Mouse (Mus musculus) ZHBTc4 (cell line): ENCODE results near the gene Sertad2.

ENCODE experiments used
- DNase-seq: peaks from one replicate; pipeline ENCODE4 v3.0.0-alpha.2; 2011; ENCODE audit warnings: low read depth, low spot score

Gene Sertad2

DNA sequence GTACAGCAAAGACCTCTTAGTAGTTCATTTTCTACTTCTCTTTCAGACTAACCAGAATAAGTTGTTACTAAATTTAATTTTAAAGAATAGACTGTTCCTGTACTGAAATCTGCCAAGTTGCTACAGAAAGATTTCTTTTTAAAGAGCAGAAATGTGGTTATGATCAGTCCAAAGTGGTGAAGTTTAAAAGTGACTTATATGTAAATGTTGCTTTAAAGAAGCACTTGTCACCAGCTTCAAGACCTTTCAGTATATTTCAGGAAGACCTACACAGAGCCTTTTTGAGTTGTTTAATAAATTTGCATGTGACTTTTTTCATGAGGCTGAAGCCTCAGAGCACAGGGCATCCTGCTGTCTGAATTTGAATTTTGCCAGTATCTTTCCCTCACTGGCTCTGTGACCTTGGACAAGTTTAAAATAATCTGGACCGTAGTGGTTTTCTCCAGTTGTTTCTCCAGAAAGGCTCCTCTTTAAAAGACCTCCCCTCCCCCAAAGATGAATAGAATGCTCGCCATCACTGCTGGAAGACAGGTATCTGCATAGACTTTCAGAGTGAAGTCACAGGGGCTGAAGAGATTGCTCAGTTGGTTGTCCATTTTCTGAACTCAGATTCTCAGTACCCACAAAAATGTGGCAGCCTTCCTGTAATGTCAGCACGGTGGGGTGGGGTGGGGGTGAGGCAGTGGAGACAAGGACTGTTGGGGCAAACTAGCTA lies 1.9 kb downstream of the Sertad2 start:
- DNase-seq: peak; percentile 59

DNA sequence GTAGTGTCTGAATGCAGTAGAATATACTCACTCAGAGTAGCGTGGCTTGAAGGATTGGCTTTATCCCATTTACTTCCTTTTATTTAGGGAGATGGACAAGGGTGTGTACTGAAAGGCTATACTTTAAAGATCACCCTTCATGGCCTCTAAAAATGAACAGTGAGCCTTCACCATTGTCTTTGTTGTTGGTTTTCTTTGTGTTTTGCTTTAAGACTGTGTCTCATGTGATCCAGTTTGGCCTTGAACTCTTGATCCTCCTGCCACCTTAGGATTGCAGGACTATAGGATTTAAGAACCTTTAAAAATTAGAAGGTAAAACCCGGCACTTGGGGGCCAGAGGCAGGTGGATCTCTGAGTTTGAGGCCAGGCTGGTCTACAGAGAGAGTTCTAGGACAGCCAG lies 6.4 kb downstream of the Sertad2 start:
- peak; percentile 78 for DNase-seq

DNA sequence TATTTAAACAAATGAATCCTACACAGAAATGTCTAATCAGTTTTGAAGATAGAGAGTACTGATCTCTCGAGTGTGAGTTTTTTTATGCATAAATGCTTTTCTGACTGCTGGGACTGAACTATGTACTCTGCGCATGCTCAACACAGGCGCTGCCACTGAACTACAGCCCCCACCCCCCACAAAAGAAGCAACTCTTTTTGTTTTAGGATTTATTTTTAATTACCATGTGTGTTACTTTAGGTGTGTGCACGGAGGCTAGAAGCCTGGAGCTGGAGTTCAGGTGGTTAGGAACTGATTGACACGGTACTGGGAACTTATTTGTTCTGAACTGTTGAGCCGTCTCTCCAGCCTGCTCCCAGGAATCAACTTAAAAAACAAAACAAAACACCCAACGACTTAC lies 7.1 kb downstream of the Sertad2 start:
- DNase-seq: no peak

DNA sequence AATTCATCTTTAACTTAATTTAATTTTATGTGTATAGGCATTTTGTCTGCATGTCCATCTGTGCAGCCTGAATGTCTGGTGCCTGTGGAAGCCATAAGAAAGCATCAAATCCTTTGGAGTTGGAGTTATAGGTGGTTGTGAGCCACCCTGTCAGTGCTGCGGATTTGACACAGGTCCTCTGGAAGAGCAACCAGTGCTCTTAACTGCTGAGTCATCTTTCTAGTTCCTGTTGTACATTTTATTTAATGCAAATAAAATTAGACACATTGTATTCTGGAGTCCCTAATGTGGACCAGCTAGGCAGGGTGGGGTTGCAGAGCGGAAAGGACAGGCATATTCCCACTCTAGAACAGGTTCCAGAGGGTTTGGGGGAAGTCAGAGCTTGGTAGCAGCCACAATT lies 9.0 kb downstream of the Sertad2 start:
- no peak for DNase-seq

DNA sequence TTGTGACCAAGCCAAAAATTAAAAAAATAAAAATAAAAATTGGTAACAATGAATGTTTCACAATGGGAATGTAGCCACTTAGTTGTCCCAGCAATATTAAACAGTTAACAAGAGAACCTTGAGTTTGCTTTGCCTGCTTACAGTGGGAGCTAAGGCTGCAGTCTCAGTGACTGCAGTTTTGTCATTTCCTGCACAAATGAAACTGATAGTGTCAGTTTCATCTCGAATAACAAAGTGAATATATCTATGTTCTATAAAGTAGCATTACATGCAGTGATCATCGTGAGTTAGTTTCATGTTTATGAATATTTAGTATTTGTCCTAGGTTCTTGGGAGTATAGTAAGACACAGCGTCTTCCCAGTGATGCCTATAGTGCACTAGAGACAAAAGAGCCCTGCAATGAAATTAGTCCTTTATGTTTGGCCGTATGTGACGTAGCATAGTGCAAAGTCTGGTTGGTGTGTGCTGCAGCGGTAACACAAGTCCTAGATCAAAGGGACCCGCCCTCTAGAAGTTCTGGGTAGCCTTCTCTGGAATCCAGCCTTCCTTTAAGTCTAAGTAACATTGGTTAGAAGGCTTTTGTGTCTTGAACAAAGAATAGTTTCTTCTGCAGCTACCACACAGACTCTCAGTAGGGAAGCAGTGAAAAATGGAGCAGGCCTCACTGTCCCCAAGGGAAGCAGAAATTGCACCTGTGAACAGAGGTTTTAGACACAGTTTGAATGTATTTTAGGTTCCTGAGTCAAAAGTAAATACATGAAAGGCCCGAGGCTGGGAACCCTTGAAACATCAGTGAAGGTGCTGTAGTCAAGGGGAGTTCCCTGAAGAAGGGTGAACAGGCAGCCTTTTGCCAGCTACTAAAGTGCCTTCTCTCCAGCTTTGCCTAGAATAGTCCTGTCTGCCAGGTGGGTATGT lies 10.0 kb downstream of the Sertad2 start:
- DNase-seq: peak; percentile 62

DNA sequence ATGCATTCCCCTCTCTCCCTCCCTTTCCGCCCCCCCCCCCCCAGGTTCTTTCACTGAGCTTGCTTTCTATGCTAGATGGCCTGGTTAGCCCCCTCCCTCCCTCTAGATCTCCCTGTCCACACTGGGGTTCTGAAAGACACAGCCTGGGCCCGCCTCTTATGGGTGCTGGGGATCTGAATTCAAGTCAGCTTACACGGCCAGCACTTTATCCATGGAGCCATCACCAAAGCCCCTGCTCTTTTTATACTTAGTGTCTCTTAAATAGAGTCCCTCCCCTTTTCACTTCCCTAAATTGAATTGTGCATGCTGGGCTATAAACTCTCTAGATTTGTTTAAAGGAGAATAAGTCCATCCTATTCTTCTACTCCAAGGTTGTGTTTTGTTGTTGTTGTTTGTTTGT lies 12.6 kb downstream of the Sertad2 start:
- DNase-seq: no peak

DNA sequence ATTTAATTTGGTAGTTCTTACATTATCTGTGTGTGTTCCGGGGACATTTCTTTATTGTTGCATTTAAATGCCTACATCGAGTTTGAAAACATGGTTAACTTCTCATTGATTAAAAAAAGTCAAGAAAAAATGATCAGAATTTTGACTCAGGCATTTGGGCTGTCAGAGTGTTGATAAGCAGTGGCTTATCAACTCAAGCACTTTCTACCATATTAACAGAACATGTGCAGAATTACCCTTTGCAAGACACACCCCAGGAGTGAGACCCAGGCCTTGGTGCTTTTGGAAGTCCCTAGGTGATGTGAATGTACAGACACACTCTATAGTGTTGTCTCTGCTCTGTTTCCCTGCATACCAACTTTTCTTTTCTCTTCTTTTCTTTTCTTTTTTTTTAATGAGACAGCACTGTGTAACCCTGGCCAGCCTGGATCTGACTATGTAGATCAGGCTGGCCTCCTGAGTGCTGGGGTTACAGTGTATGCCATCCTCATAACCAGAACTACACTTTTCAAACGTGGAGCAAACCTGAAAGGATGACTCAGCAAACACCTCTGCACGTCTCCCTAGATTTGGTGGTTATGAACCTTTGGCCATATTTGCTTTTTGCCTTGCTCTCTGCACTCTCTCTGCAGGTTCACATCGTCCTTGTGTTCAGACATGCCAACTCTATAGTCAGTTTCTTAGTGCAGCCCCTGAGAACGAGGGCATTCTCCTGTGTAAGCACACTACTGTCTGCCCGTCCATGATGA lies 13.3 kb downstream of the Sertad2 start:
- no peak for DNase-seq

DNA sequence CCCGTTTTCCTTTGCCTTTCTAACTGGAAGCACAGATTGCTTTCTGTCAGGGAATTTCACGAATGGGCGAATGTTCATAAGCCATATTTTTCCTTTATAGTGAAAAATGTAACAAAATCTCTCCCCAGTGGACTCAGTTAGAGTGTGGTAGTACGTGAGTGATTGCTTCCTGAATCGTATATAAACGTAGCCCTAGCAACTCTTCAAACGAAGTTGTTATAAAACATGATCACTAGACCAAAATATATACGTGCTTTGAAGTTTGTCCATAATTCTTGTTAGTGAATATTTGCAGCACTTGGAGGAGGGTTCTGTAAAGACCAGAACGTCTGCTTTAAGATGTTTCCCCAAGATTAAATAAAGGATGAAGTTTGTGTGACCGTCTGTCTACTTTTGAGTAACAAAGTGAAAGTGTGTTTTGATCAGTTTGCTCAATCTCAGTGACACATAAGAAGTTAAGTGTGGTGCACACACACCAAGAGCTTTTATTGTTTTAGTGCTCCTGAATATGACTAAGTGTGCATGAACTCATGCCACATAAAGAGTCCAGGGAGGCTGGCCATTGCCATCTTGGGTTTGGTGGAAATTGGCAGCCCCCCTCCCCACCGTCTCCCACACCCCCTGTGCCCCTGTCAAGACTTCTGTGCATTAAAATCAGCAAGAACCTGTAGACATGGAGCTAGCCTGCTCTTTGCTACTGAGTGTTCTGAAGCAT lies 16.3 kb downstream of the Sertad2 start:
- no peak for DNase-seq

DNA sequence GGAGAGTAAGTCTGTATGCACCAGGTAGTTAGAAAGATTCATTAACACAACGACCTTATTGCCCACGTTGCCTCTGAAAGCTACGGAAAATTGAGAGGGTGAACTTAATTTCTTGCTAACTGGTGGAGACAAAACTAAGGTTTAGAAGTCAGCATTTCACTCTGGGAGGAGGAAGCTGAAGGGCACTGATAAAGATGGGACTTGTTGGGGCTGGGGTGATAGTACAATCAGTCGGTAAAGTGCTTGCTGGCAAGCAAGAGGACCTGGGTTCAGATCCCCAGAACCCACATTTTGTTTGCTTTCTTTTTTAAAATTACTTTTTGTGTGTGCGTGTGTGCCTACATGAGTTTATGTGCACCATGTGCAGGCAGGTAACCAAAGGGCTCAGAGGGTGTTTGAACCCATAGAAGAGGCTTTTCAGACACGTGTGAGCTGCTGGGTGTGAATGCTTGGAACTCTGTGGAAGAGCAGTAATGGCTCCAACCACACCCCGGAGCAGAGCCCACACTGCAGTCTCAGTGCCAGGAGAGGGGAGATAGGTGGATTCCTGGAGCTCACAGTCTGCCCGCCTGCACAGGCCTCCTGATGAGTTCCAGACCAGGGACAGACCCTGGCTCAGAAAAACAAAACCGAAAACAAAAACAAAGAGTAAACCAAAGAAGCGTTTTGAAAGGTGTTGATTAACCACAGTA lies 17.0 kb downstream of the Sertad2 start:
- no peak for DNase-seq

DNA sequence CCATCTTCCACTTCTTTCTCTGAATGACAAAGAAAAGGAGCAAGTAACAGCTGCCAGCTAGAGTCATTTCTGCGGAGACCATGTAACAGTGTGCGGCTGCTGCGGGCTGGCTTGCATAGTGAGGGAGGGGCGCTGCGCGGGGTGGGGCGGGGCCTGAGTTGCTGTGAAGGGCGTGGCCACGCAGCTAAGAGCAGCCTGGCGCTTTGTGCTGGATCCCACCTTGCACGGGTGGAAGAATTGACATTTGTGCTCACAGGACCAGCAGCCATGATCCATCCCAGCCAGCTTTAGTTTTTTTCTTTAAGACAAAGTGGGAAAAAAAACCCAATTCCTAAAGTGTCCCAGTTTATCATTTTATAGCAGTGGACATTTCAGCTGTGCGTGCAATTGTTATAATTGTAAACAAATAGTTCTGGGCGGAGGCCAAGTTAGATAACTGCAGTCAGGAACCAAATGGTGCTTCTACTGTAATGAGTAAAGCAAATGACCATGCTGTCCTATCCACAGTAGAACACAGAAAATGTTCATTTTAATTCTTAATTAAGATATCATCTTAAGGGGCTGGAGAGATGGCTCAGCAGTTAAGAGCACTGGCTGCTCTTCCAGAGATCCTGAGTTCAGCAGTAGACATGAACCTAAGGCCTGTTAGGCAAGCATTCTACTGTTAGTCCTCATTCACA lies 18.4 kb downstream of the Sertad2 start:
- DNase-seq: peak; percentile 93

DNA sequence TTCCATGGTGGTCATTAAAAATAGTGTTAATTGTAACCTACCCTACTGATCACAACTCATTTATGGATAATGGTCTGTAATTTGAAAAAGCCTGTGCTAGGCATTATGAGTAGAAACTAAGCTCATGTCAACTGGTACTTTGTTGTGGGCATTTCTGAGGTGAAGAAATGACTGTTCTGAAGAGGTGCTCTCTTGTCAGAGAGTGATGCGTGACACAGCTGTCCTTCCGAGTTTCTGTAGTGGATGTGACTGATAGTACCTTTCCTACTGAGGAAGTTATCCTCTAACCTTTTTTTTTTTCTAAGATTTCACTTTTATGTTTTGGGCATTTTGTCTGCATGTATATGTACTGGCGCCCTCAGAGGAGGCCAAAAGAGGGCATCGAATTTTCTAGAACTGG lies 22.0 kb downstream of the Sertad2 start:
- DNase-seq: no peak

DNA sequence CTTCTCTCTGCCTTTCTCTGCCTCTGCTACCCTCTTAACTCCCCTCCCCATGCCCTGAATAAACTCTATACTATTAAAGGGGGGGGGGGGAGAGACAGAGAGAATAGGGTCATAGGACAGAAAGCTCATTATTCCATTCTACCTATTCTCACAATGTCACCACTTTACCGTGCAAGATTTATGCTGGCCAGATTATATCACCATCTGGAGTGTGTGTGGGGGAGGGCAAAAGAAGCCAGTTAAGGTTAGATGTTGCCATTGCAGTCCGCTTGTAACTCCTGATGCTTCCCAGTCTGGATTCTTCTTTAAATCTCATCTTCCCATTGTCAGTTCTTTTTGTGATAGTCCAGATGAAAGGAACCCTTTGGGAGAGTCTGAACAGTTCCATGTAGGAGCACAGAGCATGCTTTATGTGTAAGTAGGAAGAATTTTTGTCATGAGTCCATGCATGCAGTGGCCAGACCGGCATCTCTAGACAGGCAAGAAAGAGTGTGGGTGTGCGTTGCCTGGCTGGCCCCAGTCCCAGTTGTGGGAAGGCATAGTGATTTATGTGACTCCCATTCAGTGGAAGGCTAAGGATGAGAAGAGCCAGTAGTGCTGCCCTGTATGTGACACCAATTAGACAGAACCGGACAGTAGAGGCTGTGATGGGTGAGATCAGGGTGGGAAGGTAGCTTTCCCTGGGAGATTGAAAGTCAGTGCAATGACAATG lies 28.8 kb downstream of the Sertad2 start:
- DNase-seq: no peak

DNA sequence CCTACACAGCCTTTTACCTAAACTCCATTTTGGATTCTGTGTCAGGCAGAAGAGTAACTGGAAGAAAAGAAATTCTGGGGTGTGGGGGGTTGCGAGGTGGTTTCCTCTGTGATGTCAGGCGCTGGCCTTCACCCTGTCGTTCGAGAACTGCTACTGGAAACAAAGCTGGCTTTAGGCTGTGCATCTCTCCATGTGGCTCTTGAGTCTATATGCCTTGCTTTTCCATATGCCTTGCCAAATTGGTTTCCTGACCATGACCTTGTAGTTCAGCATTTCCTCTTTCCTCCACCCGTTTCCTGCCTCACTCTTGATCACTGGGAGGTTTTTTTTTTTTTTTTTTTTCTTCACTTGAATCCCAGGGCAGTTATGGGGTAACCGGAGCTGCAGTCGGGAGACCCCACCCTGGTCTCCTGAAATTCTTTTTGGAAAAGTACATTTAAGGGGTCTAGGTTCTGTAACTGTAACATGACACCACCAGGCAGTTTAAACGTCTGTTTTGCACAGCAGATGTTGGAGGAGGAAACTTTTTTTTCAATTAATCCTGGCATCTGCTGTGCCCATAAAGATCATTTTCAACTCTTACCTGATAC lies 33.1 kb downstream of the Sertad2 start:
- DNase-seq: no peak

DNA sequence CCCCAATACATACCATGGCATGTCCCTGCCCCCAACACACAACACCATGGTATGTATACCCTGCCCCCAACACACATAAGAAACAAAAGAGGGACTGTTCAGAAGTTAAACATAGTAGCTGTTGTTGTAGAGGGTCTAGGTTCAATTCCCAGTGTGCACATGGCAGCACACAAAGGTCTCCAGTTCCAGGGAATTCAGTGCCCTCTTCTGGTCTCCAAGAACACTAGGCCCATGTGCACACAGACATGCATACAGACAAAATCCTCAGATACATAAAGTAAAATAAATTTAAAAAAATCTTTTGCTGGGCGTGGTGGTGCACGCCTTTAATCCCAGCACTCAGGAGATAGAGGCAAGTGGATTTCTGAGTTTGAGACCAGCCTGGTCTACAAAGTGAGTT lies 39.7 kb downstream of the Sertad2 start:
- DNase-seq: no peak

DNA sequence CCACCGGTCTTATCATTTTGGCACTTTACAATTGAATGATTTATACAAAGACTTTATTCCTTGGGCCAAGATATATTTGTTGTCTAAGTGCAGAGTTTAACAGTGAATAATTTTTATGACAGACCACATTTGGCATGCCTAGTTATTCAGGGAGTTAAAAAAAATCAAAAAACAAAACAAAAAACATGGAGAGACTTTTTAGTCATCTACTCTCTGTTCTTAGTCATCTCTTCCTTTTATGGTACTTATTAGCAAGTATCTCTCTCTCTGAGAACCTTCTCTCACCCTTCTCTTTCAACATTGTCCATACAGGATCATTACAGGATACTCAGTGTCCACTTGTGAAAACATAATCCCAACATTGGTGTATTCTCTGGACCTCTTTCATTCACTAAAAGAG lies 42.2 kb downstream of the Sertad2 start:
- no peak for DNase-seq

DNA sequence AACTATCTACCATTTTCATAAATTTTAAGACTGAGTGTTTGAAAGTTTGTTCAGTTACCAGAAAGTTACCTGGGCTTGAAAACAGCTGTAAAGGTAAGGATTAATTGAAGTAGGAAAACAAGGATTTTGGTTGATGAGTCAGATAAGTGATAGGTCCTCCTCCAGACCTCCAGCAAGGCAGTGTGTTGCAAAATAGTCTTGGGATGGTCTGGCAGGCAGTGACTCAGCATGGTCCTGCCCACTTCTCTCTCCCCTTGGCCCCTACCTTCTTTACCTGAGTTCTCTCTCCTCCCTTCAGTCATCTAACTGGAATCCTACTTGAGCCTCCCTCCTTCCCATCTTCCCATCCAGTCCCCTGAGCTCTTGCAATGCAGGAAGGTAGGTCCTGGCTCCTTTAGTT lies 43.1 kb downstream of the Sertad2 start:
- DNase-seq: no peak

DNA sequence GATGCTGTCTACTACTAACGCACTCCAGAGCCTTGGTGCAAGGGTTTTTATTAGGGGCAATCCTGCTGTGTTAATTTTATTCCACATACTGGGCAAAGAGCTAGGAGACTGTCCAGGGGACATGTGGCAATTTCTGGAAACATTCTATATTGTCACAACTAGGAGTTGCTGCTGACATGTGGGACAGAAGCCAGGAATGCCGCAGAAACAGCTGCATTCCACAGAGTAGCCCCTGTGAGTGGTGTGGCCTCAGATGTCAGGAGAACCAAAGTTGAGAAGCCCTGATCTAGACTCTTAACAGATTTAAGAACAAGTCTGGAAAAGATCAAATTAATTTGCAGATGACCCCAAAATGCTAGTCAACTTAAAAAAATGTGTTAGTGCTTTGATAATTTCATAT lies 46.3 kb downstream of the Sertad2 start:
- DNase-seq: no peak

DNA sequence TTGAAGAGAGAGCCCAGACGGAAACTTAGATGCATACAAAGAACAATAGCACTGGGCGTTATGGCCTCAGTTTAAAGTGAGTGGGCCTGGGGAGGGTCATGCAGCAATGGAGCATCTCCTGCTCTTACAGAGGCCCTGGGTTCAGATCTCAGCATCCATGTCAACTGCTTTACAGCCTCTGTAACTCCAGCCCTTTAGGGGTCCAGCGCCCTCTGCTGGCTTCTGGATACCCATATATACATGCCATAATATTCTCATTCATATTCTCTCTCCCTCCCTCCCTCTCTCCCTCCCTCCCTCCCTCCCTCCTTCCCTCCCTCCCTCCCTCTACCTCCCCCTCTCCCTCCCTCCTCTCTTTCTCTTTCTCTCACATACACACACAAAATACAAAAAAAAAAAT lies 49.0 kb downstream of the Sertad2 start:
- DNase-seq: peak; percentile 56
